Mouse (Mus musculus) hindbrain, embryonic 14.5 days (tissue): Measurements from ENCODE around the gene Shank1. TPM values are rescaled to one million over a fixed set of nuclear protein-coding genes. Genes with fewer than 3 reads are reported as not detected.

Source experiments
- ATAC-seq: fragments of 200-750 bp; cut with Nextera tagmentation; 2 replicates; pipeline ENCODE4 v1.8.0; 2017; ENCODE audit warnings: moderate number of reproducible peaks, mild to moderate bottlenecking, moderate TSS enrichment, moderate library complexity; ENCODE audit not compliant: low FRiP score
- DNase-seq: peaks from one replicate; pipeline ENCODE4 v3.0.0-alpha.2; 2015; ENCODE audit warnings: low spot score
- H3K27ac ChIP-seq: fragments of 300-500 bp; sonication (generic); 2 replicates; pipeline ENCODE4 v1.5.1; 2014; ENCODE audit warnings: mild to moderate bottlenecking, moderate library complexity
- H3K27me3 ChIP-seq: fragments of 300-500 bp; sonication (generic); 2 replicates; pipeline ENCODE4 v1.6.1; 2014; ENCODE audit warnings: mild to moderate bottlenecking, low read length, mixed read lengths; ENCODE audit not compliant: control insufficient read depth, insufficient read depth
- H3K36me3 ChIP-seq: fragments of 300-500 bp; sonication (generic); replicated peaks from 2 replicates; pipeline ENCODE4 v1.6.1; 2014; ENCODE audit not compliant: control insufficient read depth, insufficient read depth
- H3K4me1 ChIP-seq: fragments of 300-500 bp; sonication (generic); replicated peaks from 2 replicates; pipeline ENCODE4 v1.6.1; 2014; ENCODE audit warnings: antibody characterized with exemption, low read length, mixed read lengths; ENCODE audit not compliant: control insufficient read depth, insufficient read depth
- H3K4me2 ChIP-seq: fragments of 300-500 bp; sonication (generic); replicated peaks from 2 replicates; pipeline ENCODE4 v1.6.1; 2014; ENCODE audit warnings: mild to moderate bottlenecking, moderate library complexity
- H3K4me3 ChIP-seq: fragments of 300-500 bp; sonication (generic); replicated peaks from 2 replicates; pipeline ENCODE4 v1.5.1; 2014; ENCODE audit warnings: mild to moderate bottlenecking, low read length
- H3K9ac ChIP-seq: fragments of 300-500 bp; sonication (generic); 2 replicates; pipeline ENCODE4 v1.6.1; 2014
- H3K9me3 ChIP-seq: fragments of 300-500 bp; sonication (generic); 2 replicates; pipeline ENCODE4 v1.6.1; 2016; ENCODE audit warnings: low read length; ENCODE audit not compliant: control insufficient read depth
- WGBS: fragments of 180-500 bp; shearing (Covaris S2); extraction: QIAGEN DNeasy Blood & Tissue Kit; methylation state at CpG from one replicate; pipeline ENCODE4 v1.1.7; 2014; 5-methylcytosine and 5-hydroxymethylcytosine counted together
- polyA plus RNA-seq: library from polyadenylated mRNA; unstranded; fragments of >200 nt; fragmentation: Nextera tagmentation; extraction: Ambion mirVana; gene quantifications from 2 replicates; pipeline ENCODE4 v1.2.1, GENCODE M21; 2014

The Shank1 gene
- polyA plus RNA-seq, 1 experiment from 2014 or later = 46.8 TPM

- H3K9me3 ChIP-seq = no peaks in the 10 kb centered on the region
- no peaks in the 10 kb centered on the region for H3K4me1 ChIP-seq
- no peak overlapping the region for H3K4me2 ChIP-seq
- no peak overlapping the region for H3K9ac ChIP-seq
- no peak for DNase-seq
- ATAC-seq = no peak
- no peaks in the 10 kb centered on the region for H3K27me3 ChIP-seq
- H3K36me3 ChIP-seq = no peaks in the 10 kb centered on the region
- H3K27ac ChIP-seq = no peak overlapping the region
- no peak overlapping the region for H3K4me3 ChIP-seq
- WGBS = 86% methylated on average over 14 of the region's 14 CpGs
Measured at GRCm38 (mm10) chr7:44392341-44392740, 82.3 kb downstream of the Shank1 start.

- Histone ChIP-seq H3K9me3 (no peaks in the 10 kb centered on the region), H3K27ac (no peak overlapping the region), H3K27me3 (no peaks in the 10 kb centered on the region), H3K36me3 (no peaks in the 10 kb centered on the region), H3K9ac (no peak overlapping the region), H3K4me1 (no peaks in the 10 kb centered on the region), H3K4me3 (no peak overlapping the region), H3K4me2 (no peak overlapping the region)
- ATAC-seq (no peak), DNase-seq (no peak)
- 94% methylated on average over 17 of the region's 17 CpGs for WGBS
Measured at GRCm38 (mm10) chr7:44393284-44393683, 83.2 kb downstream of the Shank1 start.

- DNase-seq (peak; percentile 68), ATAC-seq (peak; percentile 54)
- Histone ChIP-seq H3K4me2 (no peak overlapping the region), H3K27ac (no peak overlapping the region), H3K4me1 (no peaks in the 10 kb centered on the region), H3K36me3 (no peaks in the 10 kb centered on the region), H3K9ac (0 out of 2 replicates have a peak overlapping the region, but pooled peaks have one; percentile 4), H3K4me3 (no peak overlapping the region), H3K9me3 (no peaks in the 10 kb centered on the region), H3K27me3 (no peaks in the 10 kb centered on the region)
- whole genome bisulfite sequencing = 21% methylated on average over 3 of the region's 3 CpGs
Measured at GRCm38 (mm10) chr7:44398570-44398969, 88.5 kb downstream of the Shank1 start.

- Histone ChIP-seq H3K4me3 (no peak overlapping the region), H3K9me3 (no peaks in the 10 kb centered on the region), H3K27me3 (no peaks in the 10 kb centered on the region), H3K27ac (no peak overlapping the region), H3K4me2 (no peak overlapping the region), H3K4me1 (peaks cover 3% of the 10 kb centered on the region; the same call in 1 of the 2 replicates), H3K9ac (no peak overlapping the region), H3K36me3 (no peaks in the 10 kb centered on the region)
- no peak for DNase-seq
- WGBS = 88% methylated on average over 6 of the region's 6 CpGs
- ATAC-seq = no peak
Measured at GRCm38 (mm10) chr7:44401673-44402072, 91.6 kb downstream of the Shank1 start.

- no peaks in the 10 kb centered on the region for H3K9me3 ChIP-seq
Measured at GRCm38 (mm10) chr7:44405346-44406014, 95.4 kb downstream of the Shank1 start.

GRCm38 (mm10) chr7:44406015-44406355 is 95.9 kb downstream of the Shank1 start:
- peak overlapping the region; percentile 13; the same call in 1 of the 2 replicates for H3K4me2 ChIP-seq
- H3K27ac ChIP-seq = no peak overlapping the region
- WGBS = 0% methylated on average over 5 of the region's 5 CpGs
- H3K4me3 ChIP-seq = no peak overlapping the region
- H3K4me1 ChIP-seq = peaks cover 3% of the 10 kb centered on the region; the same call in 1 of the 2 replicates
- DNase-seq (no peak), ATAC-seq (no peak)
- no peaks in the 10 kb centered on the region for H3K27me3 ChIP-seq
- no peak overlapping the region for H3K9ac ChIP-seq
- H3K9me3 ChIP-seq = no peaks in the 10 kb centered on the region
- H3K36me3 ChIP-seq = no peaks in the 10 kb centered on the region

More at GRCm38 (mm10) chr7:44405346-44406014, 95.4 kb downstream of the Shank1 start:
- DNase-seq (peak; percentile 100), ATAC-seq (peak; percentile 97)
- no peak overlapping the region for H3K9ac ChIP-seq
- peaks cover 3% of the 10 kb centered on the region; the same call in 1 of the 2 replicates for H3K4me1 ChIP-seq
- WGBS = 2% methylated on average over 27 of the region's 27 CpGs
- H3K27ac ChIP-seq = peak overlapping the region; percentile 75
- H3K4me3 ChIP-seq = peak overlapping the region; percentile 27
- no peaks in the 10 kb centered on the region for H3K36me3 ChIP-seq
- H3K4me2 ChIP-seq = peak overlapping the region; percentile 50
- H3K27me3 ChIP-seq = no peaks in the 10 kb centered on the region

Other genes starting within 250 kb of the Shank1 start
- gene Klk1b21, start 207.9 kb upstream of the Shank1 start, polyA plus RNA-seq = not detected in 2 replicates
- not detected in 2 replicates for gene Klk1b22, start 197.6 kb upstream of the Shank1 start, polyA plus RNA-seq
- gene Klk1b16, start 173.5 kb upstream of the Shank1 start, polyA plus RNA-seq = not detected in 2 replicates
- gene Klk1b24, start 122.0 kb upstream of the Shank1 start, polyA plus RNA-seq = not detected in 2 replicates
- gene Klk1b3, start 112.1 kb upstream of the Shank1 start, polyA plus RNA-seq = not detected in 2 replicates
- not detected in 2 replicates for gene Klk1b4, start 102.8 kb upstream of the Shank1 start, polyA plus RNA-seq
- not detected in 2 replicates for gene Klk1b5, start 94.3 kb upstream of the Shank1 start, polyA plus RNA-seq
- gene Klk1, start 84.9 kb upstream of the Shank1 start, polyA plus RNA-seq = not detected in 2 replicates
- not detected in 2 replicates for gene Gm36864, start 74.1 kb upstream of the Shank1 start, polyA plus RNA-seq
- 1.6 and 1.8 TPM in 2 replicates for gene 1700028J19Rik, start 63.6 kb upstream of the Shank1 start, polyA plus RNA-seq
- 180 and 185 TPM in 2 replicates for gene 2410002F23Rik, start 63.5 kb upstream of the Shank1 start, polyA plus RNA-seq
- not detected in 2 replicates for gene Acp4, start 52.9 kb upstream of the Shank1 start, polyA plus RNA-seq
- not detected in 2 replicates for gene Gm15517, start 48.8 kb upstream of the Shank1 start, polyA plus RNA-seq
- gene Clec11a, start 3.4 kb upstream of the Shank1 start, polyA plus RNA-seq = 3.6 and 3.7 TPM in 2 replicates
- 61.8 and 70.8 TPM in 2 replicates for gene Syt3, start 73.8 kb downstream of the Shank1 start, polyA plus RNA-seq
- 2.1 and 2.8 TPM in 2 replicates for gene 1700008O03Rik, start 75.6 kb downstream of the Shank1 start, polyA plus RNA-seq
- 26.4 and 26.5 TPM in 2 replicates for gene Lrrc4b, start 118.8 kb downstream of the Shank1 start, polyA plus RNA-seq
- 3.4 and 5.1 TPM in 2 replicates for gene Aspdh, start 155.1 kb downstream of the Shank1 start, polyA plus RNA-seq
- 26.9 and 33.4 TPM in 2 replicates for gene Josd2, start 157.7 kb downstream of the Shank1 start, polyA plus RNA-seq
- 167 and 182 TPM in 2 replicates for gene Emc10, start 186.3 kb downstream of the Shank1 start, polyA plus RNA-seq
- 10.9 and 23.8 TPM in 2 replicates for gene Fam71e1, start 186.3 kb downstream of the Shank1 start, polyA plus RNA-seq
- gene Mybpc2, start 214.4 kb downstream of the Shank1 start, polyA plus RNA-seq = 0.05 and 0.09 TPM in 2 replicates
- 0.09 TPM in 1 of 2 replicates, not detected in the other for gene Spib, start 221.8 kb downstream of the Shank1 start, polyA plus RNA-seq
- 14.0 and 17.9 TPM in 2 replicates for gene Pold1, start 238.6 kb downstream of the Shank1 start, polyA plus RNA-seq
- 50.7 and 53.6 TPM in 2 replicates for gene Nr1h2, start 243.7 kb downstream of the Shank1 start, polyA plus RNA-seq